Mouse (Mus musculus): ENCODE data around the gene Hivep3.

- TF ChIP-seq POLR2A (IDR thresholded peaks at IDR 0.05; ENCODE audit: insufficient read length, low read depth), result no peak
- TF ChIP-seq MYOD1 (IDR thresholded peaks at IDR 0.05; ENCODE audit: control insufficient read depth in 1 of 3, insufficient read length in 2 of 3, low read depth in 2 of 3), result no peak
- no peak for TF ChIP-seq POLR2AphosphoS2 (IDR thresholded peaks at IDR 0.05; ENCODE audit: insufficient read length, low read depth)
- no peak for TF ChIP-seq CEBPB (IDR thresholded peaks at IDR 0.05; ENCODE audit: insufficient read depth, poor library complexity, severe bottlenecking)
Measured at GRCm38 (mm10) chr4:119751408-119752006, 17.9 kb downstream of the Hivep3 start.

Measured in myocyte (in vitro differentiated cells).